Mouse (Mus musculus): ENCODE results near the gene Ggnbp2. TPM values are rescaled to one million over a fixed set of nuclear protein-coding genes. Genes with fewer than 3 reads are reported as not detected.

Gene Ggnbp2
- polyA plus RNA-seq, 1 experiment from 2014 or later, result 69.7 TPM

- no peaks in the 10 kb centered on the region for H3K4me1 ChIP-seq (replicated peaks; ENCODE audit: control insufficient read depth, insufficient read depth, low read length)
- H3K36me3 ChIP-seq (replicated peaks; ENCODE audit: control insufficient read depth, insufficient read depth), result peaks cover 97% of the 10 kb centered on the region
- DNase-seq (ENCODE audit: low spot score) (no peak), ATAC-seq (ENCODE audit: low FRiP score) (no peak)
- no peaks in the 10 kb centered on the region for H3K27me3 ChIP-seq (ENCODE audit: control insufficient read depth, insufficient read depth, low read length)
- H3K4me2 ChIP-seq (replicated peaks), result no peak overlapping the region
- H3K9me3 ChIP-seq (ENCODE audit: control insufficient read depth, low read length), result no peaks in the 10 kb centered on the region
- WGBS, result 92% methylated on average over 3 of the region's 3 CpGs
- H3K9ac ChIP-seq, result no peak overlapping the region
- no peak overlapping the region for H3K27ac ChIP-seq
- no peak overlapping the region for H3K4me3 ChIP-seq (replicated peaks; ENCODE audit: low read length)
These were observed 36.5 kb upstream of the Ggnbp2 start for GRCm38 (mm10) chr11:84907081-84907480.

DNA sequence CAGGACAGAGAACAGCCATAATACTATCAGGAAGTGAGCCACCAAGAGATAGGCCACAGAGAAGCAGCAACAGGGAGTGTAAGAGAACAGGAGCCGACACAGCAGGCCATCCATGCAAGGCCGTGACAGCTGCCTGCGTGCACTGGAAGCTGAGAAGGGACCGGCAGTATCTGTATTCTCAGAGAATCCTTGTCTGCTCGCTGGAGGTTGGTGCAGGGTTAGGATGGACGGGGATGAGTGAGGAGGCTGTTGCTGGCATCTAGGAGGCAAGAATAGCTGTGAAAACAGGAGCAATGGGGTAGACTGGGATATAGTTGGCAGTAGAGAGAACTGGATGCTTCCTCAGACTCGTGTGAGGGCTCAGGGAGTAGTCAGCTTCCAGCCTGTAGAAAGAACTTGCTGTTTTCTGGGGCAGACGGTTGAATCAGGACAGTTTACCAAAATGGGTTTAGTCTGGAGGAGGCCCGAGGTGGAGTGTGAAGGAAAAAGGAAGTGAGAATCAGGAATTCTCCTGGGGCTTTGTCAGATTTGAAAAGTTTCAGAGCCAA lies 34.1 kb upstream of the Ggnbp2 start:
- Histone ChIP-seq H3K27me3 (ENCODE audit: control insufficient read depth, insufficient read depth, low read length) (no peaks in the 10 kb centered on the region), H3K9ac (no peak overlapping the region), H3K4me3 (replicated peaks; ENCODE audit: low read length) (no peak overlapping the region), H3K4me2 (replicated peaks) (no peak overlapping the region), H3K36me3 (replicated peaks; ENCODE audit: control insufficient read depth, insufficient read depth) (peaks cover 99% of the 10 kb centered on the region), H3K4me1 (replicated peaks; ENCODE audit: control insufficient read depth, insufficient read depth, low read length) (no peaks in the 10 kb centered on the region), H3K27ac (no peak overlapping the region), H3K9me3 (ENCODE audit: control insufficient read depth, low read length) (no peaks in the 10 kb centered on the region)
- DNase-seq (ENCODE audit: low spot score), result no peak
- no peak for ATAC-seq (ENCODE audit: low FRiP score)
- 87% methylated on average over 9 of the region's 9 CpGs for WGBS

DNA sequence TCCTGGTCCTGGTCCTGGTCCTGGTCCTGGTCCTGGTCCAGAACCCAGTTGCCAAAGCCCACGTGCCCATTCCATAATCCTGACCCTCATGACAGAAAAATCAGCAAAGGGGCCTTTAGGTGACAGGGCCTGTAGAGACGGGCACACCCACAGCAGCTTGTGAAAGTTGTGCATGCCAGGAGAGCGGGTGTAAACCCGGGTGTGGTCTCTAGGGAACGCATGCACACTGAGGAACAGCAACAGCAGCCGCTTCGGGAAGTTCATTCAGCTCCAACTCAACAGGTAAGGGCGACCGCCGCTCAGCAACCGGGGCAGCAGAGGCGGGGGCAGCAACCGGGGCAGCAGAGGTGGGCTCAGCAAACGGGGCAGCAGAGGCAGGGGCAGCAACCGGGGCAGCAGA lies 22.5 kb upstream of the Ggnbp2 start:
- ATAC-seq (ENCODE audit: low FRiP score), result no peak
- H3K36me3 ChIP-seq (replicated peaks; ENCODE audit: control insufficient read depth, insufficient read depth), result peaks cover 91% of the 10 kb centered on the region

GRCm38 (mm10) chr11:84891705-84892104 lies 21.1 kb upstream of the Ggnbp2 start:
- Histone ChIP-seq H3K4me3 (replicated peaks; ENCODE audit: low read length) (no peak overlapping the region), H3K27ac (no peak overlapping the region), H3K9me3 (ENCODE audit: control insufficient read depth, low read length) (no peaks in the 10 kb centered on the region), H3K27me3 (ENCODE audit: control insufficient read depth, insufficient read depth, low read length) (no peaks in the 10 kb centered on the region), H3K4me2 (replicated peaks) (no peak overlapping the region), H3K9ac (no peak overlapping the region), H3K36me3 (replicated peaks; ENCODE audit: control insufficient read depth, insufficient read depth) (peaks cover 91% of the 10 kb centered on the region), H3K4me1 (replicated peaks; ENCODE audit: control insufficient read depth, insufficient read depth, low read length) (no peaks in the 10 kb centered on the region)
- WGBS, result 96% methylated on average over 7 of the region's 7 CpGs
- ATAC-seq (ENCODE audit: low FRiP score) (no peak), DNase-seq (ENCODE audit: low spot score) (no peak)

More for the DNA sequence above, 22.5 kb upstream of the Ggnbp2 start:
- no peaks in the 10 kb centered on the region for H3K9me3 ChIP-seq (ENCODE audit: control insufficient read depth, low read length)
- WGBS, result 96% methylated on average over 15 of the region's 15 CpGs
- no peaks in the 10 kb centered on the region for H3K27me3 ChIP-seq (ENCODE audit: control insufficient read depth, insufficient read depth, low read length)
- no peak overlapping the region for H3K4me3 ChIP-seq (replicated peaks; ENCODE audit: low read length)
- no peaks in the 10 kb centered on the region for H3K4me1 ChIP-seq (replicated peaks; ENCODE audit: control insufficient read depth, insufficient read depth, low read length)
- H3K27ac ChIP-seq, result no peak overlapping the region
- no peak for DNase-seq (ENCODE audit: low spot score)
- H3K4me2 ChIP-seq (replicated peaks), result no peak overlapping the region
- no peak overlapping the region for H3K9ac ChIP-seq

GRCm38 (mm10) chr11:84889492-84889891 lies 18.9 kb upstream of the Ggnbp2 start:
- no peaks in the 10 kb centered on the region for H3K27me3 ChIP-seq (ENCODE audit: control insufficient read depth, insufficient read depth, low read length)
- WGBS, result 100% methylated on average over 2 of the region's 2 CpGs
- peaks cover 91% of the 10 kb centered on the region for H3K36me3 ChIP-seq (replicated peaks; ENCODE audit: control insufficient read depth, insufficient read depth)

GRCm38 (mm10) chr11:84888025-84888424 lies 17.4 kb upstream of the Ggnbp2 start:
- peaks cover 95% of the 10 kb centered on the region for H3K36me3 ChIP-seq (replicated peaks; ENCODE audit: control insufficient read depth, insufficient read depth)
- no peak overlapping the region for H3K9ac ChIP-seq
- no peak overlapping the region for H3K27ac ChIP-seq
- H3K27me3 ChIP-seq (ENCODE audit: control insufficient read depth, insufficient read depth, low read length), result no peaks in the 10 kb centered on the region
- 98% methylated on average over 8 of the region's 8 CpGs for WGBS
- H3K4me1 ChIP-seq (replicated peaks; ENCODE audit: control insufficient read depth, insufficient read depth, low read length), result no peaks in the 10 kb centered on the region
- ATAC-seq (ENCODE audit: low FRiP score), result no peak
- no peak overlapping the region for H3K4me2 ChIP-seq (replicated peaks)
- H3K4me3 ChIP-seq (replicated peaks; ENCODE audit: low read length), result no peak overlapping the region
- no peaks in the 10 kb centered on the region for H3K9me3 ChIP-seq (ENCODE audit: control insufficient read depth, low read length)
- DNase-seq (ENCODE audit: low spot score), result no peak

More at GRCm38 (mm10) chr11:84889492-84889891, 18.9 kb upstream of the Ggnbp2 start:
- Histone ChIP-seq H3K4me1 (replicated peaks; ENCODE audit: control insufficient read depth, insufficient read depth, low read length) (no peaks in the 10 kb centered on the region), H3K9ac (no peak overlapping the region), H3K4me3 (replicated peaks; ENCODE audit: low read length) (no peak overlapping the region), H3K27ac (no peak overlapping the region), H3K9me3 (ENCODE audit: control insufficient read depth, low read length) (no peaks in the 10 kb centered on the region), H3K4me2 (replicated peaks) (no peak overlapping the region)
- DNase-seq (ENCODE audit: low spot score) (no peak), ATAC-seq (ENCODE audit: low FRiP score) (no peak)

DNA sequence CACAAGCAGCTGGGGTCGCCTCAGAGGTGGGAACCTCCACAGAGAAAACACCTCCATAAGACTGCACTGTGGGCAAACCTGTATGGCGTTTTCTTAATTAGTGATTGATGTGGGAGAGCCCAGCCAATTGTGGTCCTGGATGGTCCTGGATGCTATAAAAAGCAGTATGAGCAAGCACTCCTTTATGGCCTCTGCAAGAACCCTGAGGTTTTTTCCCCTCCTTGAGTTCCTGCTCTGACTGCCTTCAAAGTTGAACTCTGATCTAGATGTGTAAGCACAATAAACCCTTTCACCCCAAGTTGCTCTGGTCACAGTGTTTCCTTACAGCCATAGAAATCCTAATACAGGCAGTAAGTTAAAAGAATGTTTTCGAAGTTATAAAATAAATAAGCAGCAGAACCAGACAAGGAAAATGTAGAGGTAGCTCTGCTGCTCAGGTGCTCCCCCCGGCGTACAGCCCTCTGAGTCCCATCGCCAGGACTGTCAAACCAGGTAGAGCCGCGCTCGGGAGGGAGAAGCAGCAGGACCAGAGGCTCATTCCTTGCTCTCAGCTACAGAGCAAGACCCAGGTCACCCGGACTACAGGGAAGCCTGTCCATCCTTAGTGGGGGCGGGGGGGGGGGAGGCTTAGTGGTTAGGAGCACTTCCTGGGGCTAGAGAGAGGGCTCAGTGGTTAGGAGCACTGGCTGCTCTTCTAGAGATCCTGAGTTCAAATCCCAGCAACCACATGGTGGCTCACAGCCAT lies 16.3 kb upstream of the Ggnbp2 start:
- Histone ChIP-seq H3K9ac (no peak overlapping the region), H3K4me1 (replicated peaks; ENCODE audit: control insufficient read depth, insufficient read depth, low read length) (no peaks in the 10 kb centered on the region), H3K36me3 (replicated peaks; ENCODE audit: control insufficient read depth, insufficient read depth) (peaks cover 84% of the 10 kb centered on the region), H3K27me3 (ENCODE audit: control insufficient read depth, insufficient read depth, low read length) (no peaks in the 10 kb centered on the region), H3K4me2 (replicated peaks) (no peak overlapping the region), H3K27ac (no peak overlapping the region), H3K9me3 (ENCODE audit: control insufficient read depth, low read length) (no peaks in the 10 kb centered on the region), H3K4me3 (replicated peaks; ENCODE audit: low read length) (no peak overlapping the region)
- WGBS, result 92% methylated on average over 11 of the region's 11 CpGs
- no peak for DNase-seq (ENCODE audit: low spot score)
- no peak for ATAC-seq (ENCODE audit: low FRiP score)

DNA sequence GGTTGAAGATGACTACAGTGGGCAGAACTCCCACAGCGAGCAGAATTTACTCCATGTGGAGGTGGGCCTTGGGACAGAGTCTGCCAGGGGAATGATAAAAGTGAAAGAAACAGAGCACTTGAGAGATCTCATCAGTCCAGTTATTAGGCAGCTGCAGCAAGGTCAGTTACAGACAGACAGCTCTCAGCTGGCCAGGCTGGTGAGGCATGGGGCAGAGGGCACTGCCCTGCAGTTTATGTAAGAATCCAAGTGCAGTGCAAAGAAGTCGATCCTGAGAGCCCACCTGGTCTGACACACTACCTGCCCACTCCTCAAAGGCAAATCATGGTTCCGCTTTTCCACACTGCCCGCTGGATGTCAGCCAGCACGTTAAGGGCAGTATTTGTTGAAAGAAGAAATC lies 15.6 kb upstream of the Ggnbp2 start:
- ATAC-seq (ENCODE audit: low FRiP score), result no peak
- no peak for DNase-seq (ENCODE audit: low spot score)
- Histone ChIP-seq H3K4me2 (replicated peaks) (no peak overlapping the region), H3K27me3 (ENCODE audit: control insufficient read depth, insufficient read depth, low read length) (no peaks in the 10 kb centered on the region), H3K4me1 (replicated peaks; ENCODE audit: control insufficient read depth, insufficient read depth, low read length) (peaks cover 4% of the 10 kb centered on the region), H3K36me3 (replicated peaks; ENCODE audit: control insufficient read depth, insufficient read depth) (peaks cover 77% of the 10 kb centered on the region), H3K9ac (no peak overlapping the region), H3K27ac (no peak overlapping the region), H3K4me3 (replicated peaks; ENCODE audit: low read length) (no peak overlapping the region), H3K9me3 (ENCODE audit: control insufficient read depth, low read length) (no peaks in the 10 kb centered on the region)
- WGBS, result 91% methylated on average over 5 of the region's 5 CpGs

- Histone ChIP-seq H3K4me1 (replicated peaks; ENCODE audit: control insufficient read depth, insufficient read depth, low read length) (peaks cover 11% of the 10 kb centered on the region), H3K4me2 (replicated peaks) (no peak overlapping the region), H3K36me3 (replicated peaks; ENCODE audit: control insufficient read depth, insufficient read depth) (peaks cover 69% of the 10 kb centered on the region), H3K4me3 (replicated peaks; ENCODE audit: low read length) (no peak overlapping the region), H3K27me3 (ENCODE audit: control insufficient read depth, insufficient read depth, low read length) (no peaks in the 10 kb centered on the region), H3K27ac (no peak overlapping the region), H3K9ac (no peak overlapping the region), H3K9me3 (ENCODE audit: control insufficient read depth, low read length) (no peaks in the 10 kb centered on the region)
- ATAC-seq (ENCODE audit: low FRiP score), result no peak
- WGBS, result 88% methylated on average over 4 of the region's 4 CpGs
- DNase-seq (ENCODE audit: low spot score), result no peak
These were observed 14.6 kb upstream of the Ggnbp2 start for GRCm38 (mm10) chr11:84885238-84885637.
